Mouse (Mus musculus) CH12.LX (cell line): Measurements from ENCODE around the gene Cep164.

Source experiments
- BHLHE40 ChIP-seq: IDR thresholded peaks from 2 replicates; pipeline ENCODE4 v1.6.1; 2011; ENCODE audit warnings: mild to moderate bottlenecking, low read depth, low read length, improper control_type of control experiment
- CHD2 ChIP-seq: IDR thresholded peaks from 2 replicates; pipeline ENCODE4 v1.6.1; 2011; ENCODE audit warnings: low read length, improper control_type of control experiment
- CTCF ChIP-seq, 2 experiments: IDR thresholded peaks in 1 of 2; conservative IDR thresholded peaks in 1 of 2; 2 replicates each; pipeline ENCODE4 v1.5.1; 2011 to 2012; ENCODE audit warnings: low read depth in 2 of 2, low read length in 2 of 2, improper control_type of control experiment in 1 of 2, inconsistent platforms in 1 of 2, mild to moderate bottlenecking in 1 of 2, moderate library complexity in 1 of 2
- EP300 ChIP-seq: IDR thresholded peaks from 2 replicates; pipeline ENCODE4 v1.6.1; 2011; ENCODE audit warnings: low read length, improper control_type of control experiment
- HCFC1 ChIP-seq: IDR thresholded peaks from 2 replicates; pipeline ENCODE4 v1.6.1; 2012; ENCODE audit warnings: low read depth, mild to moderate bottlenecking, inconsistent platforms, low read length, improper control_type of control experiment
- KAT2A ChIP-seq: IDR thresholded peaks from 2 replicates; pipeline ENCODE4 v1.6.1; 2012; ENCODE audit warnings: low read length, improper control_type of control experiment, inconsistent platforms; ENCODE audit not compliant: insufficient replicate concordance
- MEF2A ChIP-seq: IDR thresholded peaks from 2 replicates; pipeline ENCODE4 v1.6.1; 2014; ENCODE audit warnings: low read depth, mild to moderate bottlenecking, inconsistent platforms, low read length, improper control_type of control experiment, borderline replicate concordance
- POLR2A ChIP-seq: IDR thresholded peaks from 2 replicates; pipeline ENCODE4 v1.6.1; 2011; ENCODE audit warnings: low read depth, mild to moderate bottlenecking, improper control_type of control experiment, low read length
- POLR2AphosphoS2 ChIP-seq: IDR thresholded peaks from 2 replicates; pipeline ENCODE4 v1.6.1; 2011; ENCODE audit warnings: low read depth, low read length, improper control_type of control experiment
- USF1 ChIP-seq: IDR thresholded peaks from 2 replicates; pipeline ENCODE4 v1.6.1; 2014; ENCODE audit warnings: low read depth, mild to moderate bottlenecking, inconsistent platforms, low read length, improper control_type of control experiment
- USF2 ChIP-seq: conservative IDR thresholded peaks from 2 replicates; pipeline ENCODE4 v1.6.1; 2011; ENCODE audit warnings: low read depth, low read length, improper control_type of control experiment
- ZC3H11A ChIP-seq: IDR thresholded peaks from 2 replicates; pipeline ENCODE4 v1.6.1; 2012; ENCODE audit warnings: low read depth, mild to moderate bottlenecking, inconsistent platforms, low read length, improper control_type of control experiment
- ZNF384 ChIP-seq: IDR thresholded peaks from 2 replicates; pipeline ENCODE4 v1.6.1; 2012; ENCODE audit warnings: low read depth, low read length, improper control_type of control experiment, inconsistent platforms

DNA sequence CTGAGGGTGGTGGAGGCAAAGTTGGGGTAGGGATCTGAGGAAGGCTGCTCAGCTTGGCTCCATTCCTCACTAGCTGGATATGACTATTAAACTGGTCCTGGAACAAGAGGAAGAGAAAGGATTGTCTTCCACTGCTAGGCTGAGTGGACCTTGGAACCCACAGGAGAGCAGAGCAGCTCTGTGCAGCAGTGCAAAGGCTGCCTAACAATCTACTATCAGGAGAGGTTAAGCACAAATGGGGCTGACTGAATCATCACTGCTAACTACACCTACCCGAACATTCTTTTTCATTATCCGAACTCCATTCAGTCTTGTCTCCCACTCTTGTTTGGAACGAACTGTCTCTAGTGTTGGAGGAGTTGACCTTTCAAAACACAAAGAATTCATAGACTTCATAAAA lies 40.7 kb upstream of the Cep164 start:
- TF ChIP-seq HCFC1 (no peak), EP300 (no peak), CTCF (conservative IDR thresholded peaks at IDR 0.05 in 1 of 2, IDR thresholded peaks at IDR 0.05 in 1 of 2; ENCODE audit: low read depth in 2 of 2, low read length in 2 of 2) (no peak), POLR2A (no peak), USF1 (no peak), BHLHE40 (no peak), ZNF384 (no peak), KAT2A (no peak), POLR2AphosphoS2 (no peak), ZC3H11A (no peak), MEF2A (no peak), USF2 (no peak), CHD2 (no peak)
